Mouse (Mus musculus): ENCODE data around the gene 2300002M23Rik. TPM values are rescaled to one million over a fixed set of nuclear protein-coding genes. Genes with fewer than 3 reads are reported as not detected.

The 2300002M23Rik gene
- polyA plus RNA-seq (2014; fragmentation: Nextera tagmentation; extraction: Ambion mirVana), result not detected in 2 replicates

- no peak for DNase-seq (ENCODE audit: low spot score)
- 55% methylated on average over 3 of the region's 3 CpGs for WGBS
- Histone ChIP-seq H3K4me3 (ENCODE audit: low read depth, low read length) (no peak within 1 kb of the TSS), H3K4me2 (ENCODE audit: low read depth, severe bottlenecking) (no peak within 1 kb of the TSS), H3K9ac (ENCODE audit: low read length) (no peak within 1 kb of the TSS), H3K27me3 (ENCODE audit: control insufficient read depth, insufficient read depth, low read length) (peaks cover 18% of the 10 kb centered on the region), H3K27ac (replicated peaks; ENCODE audit: low read depth, low read length) (no peak within 1 kb of the TSS), H3K36me3 (ENCODE audit: control insufficient read depth, insufficient read depth, low read length) (no peaks in the 10 kb centered on the region), H3K4me1 (ENCODE audit: control insufficient read depth, insufficient read depth, low read length) (no peaks in the 10 kb centered on the region), H3K9me3 (ENCODE audit: control insufficient read depth, low read length) (no peaks in the 10 kb centered on the region; the same call in 1 of the 2 replicates)
- ATAC-seq (ENCODE audit: insufficient number of reproducible peaks, low FRiP score, low TSS enrichment, low read depth), result no peak
Observed at GRCm38 (mm10) chr17:35567150-35567549, at the start of gene 2300002M23Rik. Gene 2300002M23Rik, plus strand, starts transcription at chr17:35567450.

- H3K27ac ChIP-seq (replicated peaks; ENCODE audit: low read depth, low read length), result no peak overlapping the region
- no peaks in the 10 kb centered on the region for H3K27me3 ChIP-seq (ENCODE audit: control insufficient read depth, insufficient read depth, low read length)
- H3K9ac ChIP-seq (ENCODE audit: low read length), result peak overlapping the region; percentile 55
- DNase-seq (ENCODE audit: low spot score), result no peak
- peak overlapping the region; percentile 84 for H3K4me2 ChIP-seq (ENCODE audit: low read depth, severe bottlenecking)
- WGBS, result 12% methylated on average over 12 of the region's 12 CpGs
- H3K36me3 ChIP-seq (ENCODE audit: control insufficient read depth, insufficient read depth, low read length), result peaks cover 3% of the 10 kb centered on the region; the same call in 1 of the 2 replicates
- H3K4me1 ChIP-seq (ENCODE audit: control insufficient read depth, insufficient read depth, low read length), result peaks cover 16% of the 10 kb centered on the region
- no peaks in the 10 kb centered on the region for H3K9me3 ChIP-seq (ENCODE audit: control insufficient read depth, low read length)
- ATAC-seq (ENCODE audit: insufficient number of reproducible peaks, low FRiP score, low TSS enrichment, low read depth), result no peak
- peak overlapping the region; percentile 57 for H3K4me3 ChIP-seq (ENCODE audit: low read depth, low read length)
Observed at GRCm38 (mm10) chr17:35517526-35517925, 49.7 kb upstream of the 2300002M23Rik start.

- Histone ChIP-seq H3K4me2 (ENCODE audit: low read depth, severe bottlenecking) (no peak overlapping the region), H3K4me1 (ENCODE audit: control insufficient read depth, insufficient read depth, low read length) (no peaks in the 10 kb centered on the region), H3K4me3 (ENCODE audit: low read depth, low read length) (no peak overlapping the region), H3K9me3 (ENCODE audit: control insufficient read depth, low read length) (no peaks in the 10 kb centered on the region), H3K9ac (ENCODE audit: low read length) (no peak overlapping the region), H3K27ac (replicated peaks; ENCODE audit: low read depth, low read length) (no peak overlapping the region), H3K36me3 (ENCODE audit: control insufficient read depth, insufficient read depth, low read length) (peaks cover 11% of the 10 kb centered on the region; the same call in 1 of the 2 replicates), H3K27me3 (ENCODE audit: control insufficient read depth, insufficient read depth, low read length) (no peaks in the 10 kb centered on the region)
- ATAC-seq (ENCODE audit: insufficient number of reproducible peaks, low FRiP score, low TSS enrichment, low read depth) (no peak), DNase-seq (ENCODE audit: low spot score) (no peak)
- whole genome bisulfite sequencing, result 91% methylated on average over 9 of the region's 9 CpGs
Observed at GRCm38 (mm10) chr17:35524354-35524753, 42.9 kb upstream of the 2300002M23Rik start.

- Histone ChIP-seq H3K4me3 (ENCODE audit: low read depth, low read length) (no peak overlapping the region), H3K4me2 (ENCODE audit: low read depth, severe bottlenecking) (no peak overlapping the region), H3K27ac (replicated peaks; ENCODE audit: low read depth, low read length) (no peak overlapping the region), H3K9me3 (ENCODE audit: control insufficient read depth, low read length) (no peaks in the 10 kb centered on the region), H3K4me1 (ENCODE audit: control insufficient read depth, insufficient read depth, low read length) (no peaks in the 10 kb centered on the region), H3K27me3 (ENCODE audit: control insufficient read depth, insufficient read depth, low read length) (no peaks in the 10 kb centered on the region), H3K9ac (ENCODE audit: low read length) (no peak overlapping the region), H3K36me3 (ENCODE audit: control insufficient read depth, insufficient read depth, low read length) (peaks cover 12% of the 10 kb centered on the region)
- no peak for DNase-seq (ENCODE audit: low spot score)
- no peak for ATAC-seq (ENCODE audit: insufficient number of reproducible peaks, low FRiP score, low TSS enrichment, low read depth)
- WGBS, result 85% methylated on average over 8 of the region's 8 CpGs
Observed at GRCm38 (mm10) chr17:35526644-35527043, 40.6 kb upstream of the 2300002M23Rik start.

GRCm38 (mm10) chr17:35532360-35532759, 34.9 kb upstream of the 2300002M23Rik start:
- Histone ChIP-seq H3K4me2 (ENCODE audit: low read depth, severe bottlenecking) (no peak overlapping the region), H3K4me1 (ENCODE audit: control insufficient read depth, insufficient read depth, low read length) (0 out of 2 replicates have a peak, but pooled peaks cover 3% of the 10 kb centered on the region), H3K27ac (replicated peaks; ENCODE audit: low read depth, low read length) (no peak overlapping the region), H3K36me3 (ENCODE audit: control insufficient read depth, insufficient read depth, low read length) (peaks cover 10% of the 10 kb centered on the region), H3K4me3 (ENCODE audit: low read depth, low read length) (no peak overlapping the region), H3K27me3 (ENCODE audit: control insufficient read depth, insufficient read depth, low read length) (no peaks in the 10 kb centered on the region), H3K9me3 (ENCODE audit: control insufficient read depth, low read length) (no peaks in the 10 kb centered on the region), H3K9ac (ENCODE audit: low read length) (no peak overlapping the region)
- 18% methylated on average over 3 of the region's 3 CpGs for WGBS
- DNase-seq (ENCODE audit: low spot score) (no peak), ATAC-seq (ENCODE audit: insufficient number of reproducible peaks, low FRiP score, low TSS enrichment, low read depth) (no peak)

GRCm38 (mm10) chr17:35532901-35533300, 34.3 kb upstream of the 2300002M23Rik start, which contains the start of gene Psors1c2:
Gene Psors1c2, plus strand, starts transcription at chr17:35533201.
- Histone ChIP-seq H3K4me1 (ENCODE audit: control insufficient read depth, insufficient read depth, low read length) (0 out of 2 replicates have a peak, but pooled peaks cover 3% of the 10 kb centered on the region), H3K4me3 (ENCODE audit: low read depth, low read length) (no peak within 1 kb of the TSS), H3K27ac (replicated peaks; ENCODE audit: low read depth, low read length) (no peak within 1 kb of the TSS), H3K36me3 (ENCODE audit: control insufficient read depth, insufficient read depth, low read length) (peaks cover 10% of the 10 kb centered on the region), H3K9ac (ENCODE audit: low read length) (no peak within 1 kb of the TSS), H3K27me3 (ENCODE audit: control insufficient read depth, insufficient read depth, low read length) (no peaks in the 10 kb centered on the region), H3K4me2 (ENCODE audit: low read depth, severe bottlenecking) (no peak within 1 kb of the TSS), H3K9me3 (ENCODE audit: control insufficient read depth, low read length) (no peaks in the 10 kb centered on the region)
- WGBS, result 19% methylated on average over 7 of the region's 7 CpGs
- no peak for DNase-seq (ENCODE audit: low spot score)
- no peak for ATAC-seq (ENCODE audit: insufficient number of reproducible peaks, low FRiP score, low TSS enrichment, low read depth)

- peak; percentile 82 for DNase-seq (ENCODE audit: low spot score)
- 22% methylated on average over 6 of the region's 6 CpGs for WGBS
- no peak overlapping the region for H3K27ac ChIP-seq (replicated peaks; ENCODE audit: low read depth, low read length)
- peaks cover 5% of the 10 kb centered on the region for H3K36me3 ChIP-seq (ENCODE audit: control insufficient read depth, insufficient read depth, low read length)
- H3K9ac ChIP-seq (ENCODE audit: low read length), result no peak overlapping the region
- H3K27me3 ChIP-seq (ENCODE audit: control insufficient read depth, insufficient read depth, low read length), result no peaks in the 10 kb centered on the region
- H3K4me3 ChIP-seq (ENCODE audit: low read depth, low read length), result no peak overlapping the region
- no peaks in the 10 kb centered on the region for H3K9me3 ChIP-seq (ENCODE audit: control insufficient read depth, low read length)
- H3K4me1 ChIP-seq (ENCODE audit: control insufficient read depth, insufficient read depth, low read length), result 0 out of 2 replicates have a peak, but pooled peaks cover 3% of the 10 kb centered on the region
- no peak for ATAC-seq (ENCODE audit: insufficient number of reproducible peaks, low FRiP score, low TSS enrichment, low read depth)
- no peak overlapping the region for H3K4me2 ChIP-seq (ENCODE audit: low read depth, severe bottlenecking)
Observed at GRCm38 (mm10) chr17:35534343-35534742, 32.9 kb upstream of the 2300002M23Rik start.

GRCm38 (mm10) chr17:35537421-35537820, 29.8 kb upstream of the 2300002M23Rik start:
- Histone ChIP-seq H3K27ac (replicated peaks; ENCODE audit: low read depth, low read length) (no peak overlapping the region), H3K27me3 (ENCODE audit: control insufficient read depth, insufficient read depth, low read length) (no peaks in the 10 kb centered on the region), H3K4me3 (ENCODE audit: low read depth, low read length) (no peak overlapping the region), H3K9me3 (ENCODE audit: control insufficient read depth, low read length) (no peaks in the 10 kb centered on the region), H3K4me1 (ENCODE audit: control insufficient read depth, insufficient read depth, low read length) (0 out of 2 replicates have a peak, but pooled peaks cover 3% of the 10 kb centered on the region), H3K4me2 (ENCODE audit: low read depth, severe bottlenecking) (no peak overlapping the region), H3K36me3 (ENCODE audit: control insufficient read depth, insufficient read depth, low read length) (no peaks in the 10 kb centered on the region), H3K9ac (ENCODE audit: low read length) (no peak overlapping the region)
- ATAC-seq (ENCODE audit: insufficient number of reproducible peaks, low FRiP score, low TSS enrichment, low read depth), result no peak
- 78% methylated on average over 4 of the region's 4 CpGs for WGBS
- DNase-seq (ENCODE audit: low spot score), result no peak

GRCm38 (mm10) chr17:35538476-35538875, 28.8 kb upstream of the 2300002M23Rik start:
- WGBS, result 81% methylated on average over 1 of the region's 1 CpGs
- no peak for ATAC-seq (ENCODE audit: insufficient number of reproducible peaks, low FRiP score, low TSS enrichment, low read depth)

More at GRCm38 (mm10) chr17:35538476-35538875, 28.8 kb upstream of the 2300002M23Rik start:
- no peak overlapping the region for H3K4me3 ChIP-seq (ENCODE audit: low read depth, low read length)
- no peak overlapping the region for H3K9ac ChIP-seq (ENCODE audit: low read length)
- no peak overlapping the region for H3K4me2 ChIP-seq (ENCODE audit: low read depth, severe bottlenecking)
- no peaks in the 10 kb centered on the region for H3K36me3 ChIP-seq (ENCODE audit: control insufficient read depth, insufficient read depth, low read length)
- no peaks in the 10 kb centered on the region for H3K9me3 ChIP-seq (ENCODE audit: control insufficient read depth, low read length)
- DNase-seq (ENCODE audit: low spot score), result no peak
- no peaks in the 10 kb centered on the region for H3K4me1 ChIP-seq (ENCODE audit: control insufficient read depth, insufficient read depth, low read length)
- H3K27ac ChIP-seq (replicated peaks; ENCODE audit: low read depth, low read length), result no peak overlapping the region
- no peaks in the 10 kb centered on the region for H3K27me3 ChIP-seq (ENCODE audit: control insufficient read depth, insufficient read depth, low read length)
